Mouse (Mus musculus) megakaryocyte-erythroid progenitor cell, adult 5-6 weeks (primary cell): ENCODE data around the gene Bbs9. TPM values are rescaled to one million over a fixed set of nuclear protein-coding genes. Genes with fewer than 3 reads are reported as not detected.
A peak's percentile ranks its signal among the peaks of the same experiment; 100 is the strongest.

ENCODE experiments used
- ATAC-seq: replicated peaks from 2 replicates; pipeline ENCODE4 v1.8.0; 2016; ENCODE audit warnings: mild to moderate bottlenecking, inconsistent platforms; ENCODE audit not compliant: severe bottlenecking, poor library complexity, low FRiP score, low TSS enrichment
- total RNA-seq, 2 experiments: library from RNA; stranded (forward) in 1 of 2; stranded (reverse) in 1 of 2; fragments of 200-1000, 215-1000 nt in 1 of 2; fragments of >200 nt in 1 of 2; fragmentation: Nextera tagmentation in 1 of 2; gene quantifications; 2 replicates each; pipeline ENCODE4 v1.2.3; 2014 to 2017

Bbs9 gene
- total RNA-seq, 2 experiments from 2014 or later = 20.2 to 25.8 TPM

GRCm38 (mm10) chr9:22711339-22711738, 235.8 kb downstream of the Bbs9 start:
- no peak for ATAC-seq

- ATAC-seq = no peak
Measured at GRCm38 (mm10) chr9:22712743-22713142, 237.2 kb downstream of the Bbs9 start.

GRCm38 (mm10) chr9:22713286-22713685, 237.8 kb downstream of the Bbs9 start:
- peak; percentile 72 for ATAC-seq

- no peak for ATAC-seq
Measured at GRCm38 (mm10) chr9:22717583-22717982, 242.1 kb downstream of the Bbs9 start.

- no peak for ATAC-seq
Measured at GRCm38 (mm10) chr9:22718174-22718823, 242.8 kb downstream of the Bbs9 start.

- ATAC-seq = no peak
Measured at GRCm38 (mm10) chr9:22732646-22733045, 257.1 kb downstream of the Bbs9 start.

GRCm38 (mm10) chr9:22734954-22735353, 259.4 kb downstream of the Bbs9 start:
- ATAC-seq = no peak

GRCm38 (mm10) chr9:22735385-22735784, 259.9 kb downstream of the Bbs9 start:
- ATAC-seq = no peak

- ATAC-seq = no peak
Measured at GRCm38 (mm10) chr9:22737893-22738292, 262.4 kb downstream of the Bbs9 start.

GRCm38 (mm10) chr9:22738861-22739260, 263.3 kb downstream of the Bbs9 start:
- no peak for ATAC-seq

GRCm38 (mm10) chr9:22741967-22742366, 266.5 kb downstream of the Bbs9 start:
- no peak for ATAC-seq

- ATAC-seq = no peak
Measured at GRCm38 (mm10) chr9:22748617-22749016, 273.1 kb downstream of the Bbs9 start.

GRCm38 (mm10) chr9:22750779-22751545, 275.4 kb downstream of the Bbs9 start:
- no peak for ATAC-seq

GRCm38 (mm10) chr9:22751546-22751929, 276.0 kb downstream of the Bbs9 start:
- no peak for ATAC-seq

- ATAC-seq = no peak
Measured at GRCm38 (mm10) chr9:22754081-22754672, 278.7 kb downstream of the Bbs9 start.

- ATAC-seq = no peak
Measured at GRCm38 (mm10) chr9:22758487-22758886, 283.0 kb downstream of the Bbs9 start.

GRCm38 (mm10) chr9:22759241-22759640, 283.7 kb downstream of the Bbs9 start:
- ATAC-seq = no peak

GRCm38 (mm10) chr9:22760376-22760775, 284.9 kb downstream of the Bbs9 start:
- no peak for ATAC-seq

GRCm38 (mm10) chr9:22761487-22761886, 286.0 kb downstream of the Bbs9 start:
- ATAC-seq = no peak

- no peak for ATAC-seq
Measured at GRCm38 (mm10) chr9:22765618-22766220, 290.2 kb downstream of the Bbs9 start.
